Mouse (Mus musculus) heart, postnatal 0 days (tissue): ENCODE measurements at regions not wholly inside any gene's neighbourhood (a gene's known extent, or its start where the extent isn't known, plus 50 kb on each side); places are given as distances from the start of the nearest gene placed in this dataset.

Experiments used
- CTCF ChIP-seq: IDR thresholded peaks from 2 replicates; pipeline ENCODE4 v1.5.1; 2016; ENCODE audit warnings: antibody characterized with exemption, control low read depth, low read depth
- EP300 ChIP-seq: IDR thresholded peaks from 2 replicates; pipeline ENCODE4 v1.6.1; 2016; ENCODE audit warnings: antibody characterized with exemption, low read depth

DNA sequence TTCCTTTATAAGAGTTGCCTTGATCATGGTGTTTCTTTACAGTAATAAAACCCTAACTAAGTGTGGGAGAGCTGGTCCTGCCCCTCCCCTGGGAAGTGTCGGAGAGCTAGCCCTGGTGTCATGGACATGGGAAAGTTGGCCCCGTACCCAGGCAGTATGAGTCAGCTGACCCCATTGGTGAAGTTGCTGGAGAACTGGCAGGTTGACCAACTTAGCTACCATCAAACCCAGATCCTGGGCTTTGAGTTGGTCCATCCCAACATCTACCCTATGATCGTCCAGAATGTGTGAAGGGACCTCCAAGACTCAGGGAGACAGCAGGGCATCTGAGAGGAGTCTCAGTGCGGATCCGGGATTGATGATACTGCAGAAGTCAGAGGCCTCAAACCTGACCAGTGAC is 62.9 kb upstream of the Klf14 start:
- TF ChIP-seq EP300 (no peak), CTCF (no peak)
